Mouse (Mus musculus): ENCODE data around the gene Abat. TPM values are rescaled to one million over a fixed set of nuclear protein-coding genes. Genes with fewer than 3 reads are reported as not detected.

Gene Abat
- polyA plus RNA-seq (2012; rRNA removed; ENCODE audit: low replicate concordance) = 21.2 and 29.2 TPM in 2 replicates

DNA sequence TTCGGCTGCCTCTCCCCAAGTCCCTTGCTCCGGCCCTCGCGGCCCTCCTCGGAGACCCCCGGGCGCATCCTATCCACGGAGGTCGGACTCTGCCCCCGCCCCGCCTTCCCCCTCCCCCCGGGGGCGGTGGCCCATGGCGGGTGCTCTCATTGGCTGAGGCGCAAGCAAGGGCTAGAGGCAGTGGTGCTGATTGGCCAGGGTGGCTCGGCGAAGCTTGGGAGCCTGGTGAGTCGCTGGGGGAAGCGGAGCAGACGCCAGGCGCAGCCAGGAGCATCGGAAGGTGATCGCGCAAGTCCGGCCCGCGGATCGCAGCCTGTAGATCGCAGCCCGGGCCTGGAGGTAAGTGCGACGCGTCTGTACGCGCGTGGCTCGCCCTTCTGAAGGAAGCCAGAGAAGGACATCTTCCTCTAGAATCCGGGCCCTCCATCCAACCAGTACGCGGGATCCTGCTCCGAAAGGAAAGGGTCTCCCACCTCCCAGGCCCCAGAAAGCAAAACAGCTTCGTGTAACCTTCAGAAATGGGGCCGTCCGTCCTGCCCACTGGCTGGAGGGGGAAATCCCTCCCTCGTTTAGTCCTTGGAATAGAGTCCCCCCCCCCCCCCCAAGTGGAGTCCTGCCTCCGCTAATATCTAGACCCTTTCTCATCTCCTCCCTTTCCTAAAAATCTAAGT, at the start of gene Abat:
Abat (plus strand) TSS at position 194 of the 671 bp plus-strand sequence.

DNA sequence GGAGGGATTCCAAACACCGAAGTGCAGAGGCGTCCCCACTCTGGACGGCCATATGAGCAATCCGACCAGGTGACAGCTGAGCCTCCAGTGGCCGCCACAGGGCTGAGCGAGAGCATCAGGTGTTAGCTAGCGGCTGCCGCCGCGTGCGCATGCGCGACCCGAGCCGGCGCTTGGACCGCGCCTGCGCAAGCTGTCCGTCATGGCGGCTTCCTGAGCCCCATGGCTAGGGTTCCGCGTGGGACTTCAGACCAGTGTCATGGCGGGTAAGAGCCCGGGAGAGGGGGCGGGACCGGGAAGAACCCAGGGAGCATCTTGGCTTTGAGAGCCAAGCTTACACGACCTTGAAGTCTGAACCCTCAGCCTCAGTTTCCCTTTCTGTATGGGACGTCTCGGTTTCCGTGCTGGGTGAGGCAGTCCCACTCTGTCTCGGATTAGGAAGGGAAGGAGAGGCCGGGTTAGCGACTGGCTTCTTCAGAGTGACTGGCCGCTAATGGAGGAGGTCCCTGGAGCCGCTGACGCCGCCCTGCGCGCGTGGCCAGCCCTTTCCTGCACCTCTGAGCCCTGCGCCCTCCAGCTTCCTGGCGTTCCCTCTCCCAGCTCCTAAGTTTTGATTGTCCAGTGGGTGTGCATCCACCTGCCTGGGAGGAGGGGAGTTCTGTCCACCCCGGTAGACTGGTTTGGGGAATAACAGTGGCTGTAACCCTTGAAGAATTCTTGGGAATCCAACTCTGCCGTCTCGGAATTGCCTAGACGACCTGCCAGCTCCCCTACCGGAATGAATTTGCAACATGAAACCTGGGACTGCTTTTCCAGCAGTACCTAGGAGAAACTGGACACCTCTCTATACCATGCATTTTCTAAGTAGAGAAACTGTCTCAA, 42.4 kb upstream of the Abat start, which contains the start of gene Mettl22:
Mettl22 (plus strand) TSS at position 186 of the 879 bp plus-strand sequence.

DNA sequence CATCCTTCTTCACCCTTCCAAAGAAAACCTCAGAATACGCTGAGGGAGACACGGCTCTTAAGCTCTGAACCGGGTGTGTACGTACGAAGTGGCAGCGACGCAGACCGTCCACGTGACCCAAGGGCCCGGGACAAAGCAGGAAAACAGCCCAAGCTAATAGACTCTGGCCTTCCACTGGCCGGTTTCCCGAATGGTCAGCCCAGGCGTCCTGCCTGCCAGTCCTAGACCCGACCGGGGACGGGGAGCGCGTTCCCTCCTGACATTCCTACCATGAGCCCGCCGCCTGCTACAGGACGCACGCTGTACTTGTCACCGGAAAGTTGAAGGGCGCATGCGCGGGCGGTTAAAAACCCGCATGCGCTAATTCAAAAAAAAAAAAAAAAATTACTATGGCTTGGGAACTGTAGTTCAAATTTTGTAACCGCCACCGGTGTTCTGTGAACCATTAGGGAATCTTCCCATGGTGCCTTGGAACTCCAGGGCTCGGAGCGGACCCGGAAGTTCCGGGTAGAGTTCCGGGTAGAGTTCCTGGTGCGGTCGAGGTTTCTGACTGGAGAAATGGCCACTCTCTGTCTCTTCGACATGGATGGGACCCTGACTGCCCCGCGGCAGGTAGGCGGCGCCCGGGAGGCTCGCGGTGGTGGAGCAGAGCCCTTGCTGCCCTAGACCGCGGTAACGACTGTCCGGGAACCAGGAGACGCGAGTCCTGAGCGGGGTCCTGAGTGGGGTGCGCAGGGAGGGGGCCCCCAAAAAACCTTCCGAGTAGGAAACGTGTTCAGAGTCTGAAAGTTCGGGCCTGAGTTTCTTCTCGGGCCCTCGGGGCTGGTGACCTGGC, 124.2 kb downstream of the Abat start, which contains the start of the genes Pmm2 and Tmem186:
Pmm2 (plus strand) TSS at position 458 of the 835 bp plus-strand sequence.
Tmem186 (minus strand) TSS at position 496 of the 835 bp plus-strand sequence.

Other genes with a start within 250 kb of the Abat start
- 0.14 TPM in 1 of 2 replicates, not detected in the other for gene Tmem114, start 88.3 kb upstream of the Abat start, polyA plus RNA-seq (2012; rRNA removed; ENCODE audit: low replicate concordance)
- gene Mettl22, start 42.6 kb upstream of the Abat start, polyA plus RNA-seq (2012; rRNA removed; ENCODE audit: low replicate concordance) = 35.0 and 40.9 TPM in 2 replicates
- 71.3 and 72.4 TPM in 2 replicates for gene Pmm2, start 124.2 kb downstream of the Abat start, polyA plus RNA-seq (2012; rRNA removed; ENCODE audit: low replicate concordance)
- gene Tmem186, start 124.3 kb downstream of the Abat start, polyA plus RNA-seq (2012; rRNA removed; ENCODE audit: low replicate concordance) = 16.4 and 16.7 TPM in 2 replicates
- gene Carhsp1, start 158.7 kb downstream of the Abat start, polyA plus RNA-seq (2012; rRNA removed; ENCODE audit: low replicate concordance) = 115 and 186 TPM in 2 replicates
- gene Gm5767, start 167.3 kb downstream of the Abat start, polyA plus RNA-seq (2012; rRNA removed; ENCODE audit: low replicate concordance) = 0.56 TPM in 1 of 2 replicates, not detected in the other

Data from subcutaneous adipose tissue, adult 2 months (tissue).